Mouse (Mus musculus) gastrocnemius, adult 18-20 months (tissue): Measurements from ENCODE around the gene Igdcc3. TPM values are rescaled to one million over a fixed set of nuclear protein-coding genes. Genes with fewer than 3 reads are reported as not detected.
A peak's percentile ranks its signal among the peaks of the same experiment; 100 is the strongest.
"Not testable (repeated sequence)": the region's sequence is repeated elsewhere in the genome, so short reads cannot be mapped to it uniquely, and the experiment has no call there.

Source experiments
- DNase-seq: peaks from one replicate; pipeline ENCODE4 v3.0.0; 2021; ENCODE audit warnings: low spot score
- total RNA-seq, 2 experiments: library from RNA; stranded (reverse); gene quantifications; 2 replicates each; pipeline ENCODE4 v1.2.3; 2021

Igdcc3 gene
- total RNA-seq, 2 experiments from 2014 or later = 0.21 to 0.32 TPM

DNA sequence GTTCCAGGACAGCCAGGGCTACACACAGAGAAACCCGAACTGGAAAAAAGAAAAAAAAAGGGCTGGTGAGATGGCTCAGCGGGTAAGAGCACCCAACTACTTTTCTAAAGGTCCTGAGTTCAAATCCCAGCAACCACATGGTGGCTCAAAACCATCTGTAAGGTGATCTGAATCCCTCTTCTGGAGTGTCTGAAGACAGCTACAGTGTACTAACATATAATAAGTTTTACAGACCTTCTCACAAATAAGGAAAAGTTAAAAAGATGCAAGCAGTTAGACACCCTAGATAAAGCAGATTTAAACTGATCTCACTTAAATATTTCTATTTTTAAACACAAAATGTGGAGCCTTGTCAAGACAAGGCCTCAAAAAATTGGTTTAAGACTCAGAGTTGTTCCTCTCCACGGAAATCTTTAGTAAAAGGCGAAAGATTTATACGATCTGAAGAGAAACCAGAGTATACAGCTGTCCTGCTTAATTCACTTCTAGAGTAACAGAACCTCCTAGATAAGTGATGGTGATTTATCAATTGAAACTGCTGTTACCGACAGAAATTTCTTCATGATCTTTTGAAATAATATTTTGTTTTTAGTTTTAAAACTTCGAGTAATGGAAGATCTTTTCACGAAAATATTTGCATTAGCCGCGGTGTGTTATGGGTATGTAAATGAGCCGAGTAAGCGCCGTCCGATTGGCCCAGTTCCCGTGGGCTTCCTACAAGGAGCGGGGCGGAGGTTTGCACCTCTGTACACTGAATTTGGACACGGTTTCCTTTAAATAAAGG, 60.6 kb downstream of the Igdcc3 start:
- peak; percentile 92 for DNase-seq

DNA sequence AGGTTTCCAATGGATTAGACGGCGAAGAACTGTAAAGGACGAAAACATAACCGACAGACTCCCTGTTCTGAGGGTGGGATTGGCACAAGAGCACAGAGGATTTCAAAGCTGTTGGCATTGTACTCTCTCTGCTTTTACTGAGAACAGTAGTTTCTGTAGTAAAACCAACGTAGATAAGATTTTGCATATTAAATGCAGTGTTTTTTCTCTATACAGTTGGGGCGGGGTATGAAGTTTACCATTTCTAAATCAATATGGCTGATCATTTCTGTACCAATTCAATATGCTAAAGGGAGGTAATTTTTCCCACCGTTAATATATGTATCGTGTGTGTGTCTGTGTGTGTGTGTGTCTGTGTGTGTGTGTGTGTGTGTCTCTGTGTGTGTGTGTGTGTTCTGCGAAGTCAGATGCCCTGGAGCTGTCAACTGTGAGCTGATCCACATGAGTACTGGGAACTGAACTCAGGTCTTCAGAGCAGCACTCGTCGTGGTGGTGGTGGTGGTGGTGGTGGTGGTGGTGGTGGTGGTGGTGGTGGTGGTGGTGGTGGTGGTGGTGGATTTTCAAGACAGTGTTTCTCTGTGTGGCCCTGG, 61.3 kb downstream of the Igdcc3 start:
- DNase-seq = no peak

DNA sequence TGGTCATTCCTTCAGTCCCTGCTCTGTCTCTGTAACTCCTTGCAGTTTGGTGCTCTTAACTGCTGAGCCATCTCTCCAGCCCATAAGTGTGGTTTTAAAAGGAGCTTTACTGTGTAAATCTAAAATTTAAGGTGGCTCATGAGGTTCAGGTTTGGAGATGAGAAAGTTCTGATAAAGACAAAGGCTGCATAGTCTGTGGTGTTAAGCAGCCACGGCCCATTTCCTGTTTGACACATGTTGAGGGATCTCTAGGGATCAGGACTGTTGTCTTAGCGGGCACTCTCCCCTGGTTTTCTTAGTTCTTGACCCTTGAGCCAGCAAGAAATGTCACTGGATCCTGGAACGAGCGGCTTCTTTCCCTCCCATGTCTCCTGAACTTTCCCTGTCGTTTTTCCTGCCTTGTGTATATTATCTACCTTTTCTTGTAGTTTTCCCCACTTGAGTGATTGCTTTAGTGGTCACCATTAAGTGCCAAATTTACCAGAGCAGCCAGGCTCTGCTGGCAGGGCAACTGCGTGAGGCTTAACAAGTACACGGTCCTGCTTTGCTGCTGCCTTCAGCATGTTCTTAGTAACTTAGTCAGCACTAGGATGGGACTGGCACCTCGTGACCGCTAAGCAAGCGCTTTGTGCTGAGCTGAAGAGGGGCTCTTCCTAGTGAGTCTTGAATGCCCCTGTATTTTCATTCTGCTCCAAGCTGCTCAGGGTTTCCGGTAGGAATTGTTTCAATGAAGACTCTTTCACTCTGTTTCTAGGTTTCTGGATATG, 64.2 kb downstream of the Igdcc3 start:
- no peak for DNase-seq

DNA sequence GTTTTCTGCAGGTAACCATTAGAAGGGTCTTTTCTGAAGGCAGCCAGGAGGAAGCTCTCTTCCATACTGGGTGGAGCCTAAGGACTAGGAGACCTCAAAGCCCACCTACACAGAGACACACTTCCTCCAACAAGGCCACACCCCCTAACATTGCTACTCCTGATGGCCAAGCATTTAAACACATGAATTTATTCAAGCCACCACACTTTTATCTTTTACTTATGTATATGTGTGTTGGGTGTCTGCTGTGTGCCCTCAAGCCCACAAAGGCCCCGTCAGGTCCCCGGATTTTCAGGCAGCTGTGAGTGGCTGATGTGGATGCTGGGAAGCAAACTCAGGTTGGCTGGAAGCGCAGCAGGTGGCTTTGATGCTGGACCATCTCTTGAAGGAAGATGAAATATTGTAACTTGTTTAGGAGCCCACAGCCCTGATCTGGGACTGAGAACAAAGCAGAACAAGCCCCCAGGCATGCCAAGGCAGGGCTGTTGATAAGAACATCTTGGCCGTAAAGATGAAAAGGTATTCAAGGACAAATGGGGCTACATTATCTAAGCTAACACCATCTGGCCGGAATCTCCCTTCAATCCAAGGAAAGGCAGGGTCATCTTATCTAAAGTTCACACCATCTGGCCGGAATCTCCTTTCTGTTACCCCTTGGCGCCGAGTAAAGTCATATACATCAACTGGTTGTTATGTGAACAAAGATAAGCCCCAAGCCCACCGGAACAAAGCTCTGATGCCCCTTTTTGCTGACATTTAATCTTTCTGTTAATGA, 66.2 kb downstream of the Igdcc3 start:
- not testable (repeated sequence) for DNase-seq

DNA sequence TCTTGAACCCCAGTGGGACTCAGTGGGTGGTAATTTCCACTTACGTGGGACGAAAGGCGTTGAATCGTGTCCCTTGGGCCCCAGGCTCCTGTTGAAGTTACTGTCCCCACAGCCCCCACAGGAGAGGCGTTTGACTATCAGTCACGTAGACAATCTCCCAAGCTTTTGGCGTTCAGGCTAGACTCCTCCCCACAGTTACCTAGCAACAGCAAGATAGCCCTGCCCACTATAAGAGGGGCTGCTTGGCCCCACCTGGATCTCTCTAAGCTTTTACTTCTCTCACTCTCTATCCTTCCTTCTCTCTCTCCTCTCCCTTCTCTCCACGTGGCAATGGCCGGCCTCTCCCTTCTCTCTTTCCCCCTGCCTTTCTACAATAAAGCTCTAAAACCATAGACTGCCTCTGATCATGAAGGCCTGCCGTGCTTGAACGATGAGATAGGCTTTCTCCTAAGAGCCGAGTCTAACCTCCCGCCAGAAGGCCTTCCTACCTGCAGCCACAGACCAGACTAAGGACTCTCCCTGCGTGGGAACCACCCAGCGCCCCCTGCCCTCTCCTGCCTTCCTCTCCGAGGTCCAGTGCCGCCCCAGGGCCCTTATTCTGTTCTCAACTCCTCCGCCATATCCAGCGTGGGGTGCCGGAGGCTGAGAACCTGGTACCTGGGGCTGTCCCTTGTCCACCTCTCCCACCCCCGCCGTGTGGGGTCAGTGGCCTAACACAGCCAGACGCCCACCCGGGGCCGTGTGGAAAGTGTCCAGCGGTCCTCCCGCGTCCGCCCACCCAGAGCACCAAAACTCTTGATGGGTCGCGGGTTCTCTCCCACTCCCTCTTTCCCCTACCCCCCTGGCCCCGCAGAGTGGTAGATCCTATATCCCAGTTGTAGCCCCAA, 67.5 kb downstream of the Igdcc3 start:
- DNase-seq = no peak

DNA sequence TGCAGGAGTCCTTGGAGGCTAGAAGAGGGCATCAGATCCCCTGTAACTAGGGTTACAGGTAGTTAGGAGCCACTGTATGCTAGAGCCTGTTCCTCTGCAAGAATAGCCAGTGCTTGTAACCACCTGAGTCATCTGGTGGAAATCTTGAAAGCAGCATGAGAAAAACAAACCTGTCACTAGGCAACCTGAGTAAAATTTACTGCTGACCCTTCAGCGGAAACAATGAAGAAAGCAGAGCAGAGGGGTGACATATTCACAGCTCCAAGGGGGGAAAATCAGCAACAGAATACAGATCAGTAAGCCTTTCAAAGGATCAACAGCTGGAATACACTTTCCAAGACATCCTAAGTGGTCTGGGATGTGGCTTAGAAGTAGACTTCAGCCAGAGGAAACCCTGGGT, 70.6 kb downstream of the Igdcc3 start:
- no peak for DNase-seq

DNA sequence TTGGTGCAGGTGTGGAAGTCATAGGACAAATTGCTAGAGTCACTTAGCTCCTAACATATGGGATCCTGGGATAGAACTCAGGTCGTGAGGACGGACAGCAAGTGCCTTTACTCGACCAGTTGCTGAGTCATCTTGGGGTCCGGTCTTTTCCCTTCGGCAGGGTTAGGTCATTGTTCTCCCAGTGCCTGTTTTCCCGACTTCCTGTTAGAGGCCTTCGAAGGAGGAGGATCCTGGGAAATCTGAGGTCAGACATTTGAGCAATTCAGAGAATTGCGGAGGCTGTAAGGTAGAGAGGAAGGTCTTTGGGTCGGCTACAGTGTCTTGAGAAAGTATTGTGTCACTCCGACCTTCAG, 73.4 kb downstream of the Igdcc3 start:
- DNase-seq = no peak

DNA sequence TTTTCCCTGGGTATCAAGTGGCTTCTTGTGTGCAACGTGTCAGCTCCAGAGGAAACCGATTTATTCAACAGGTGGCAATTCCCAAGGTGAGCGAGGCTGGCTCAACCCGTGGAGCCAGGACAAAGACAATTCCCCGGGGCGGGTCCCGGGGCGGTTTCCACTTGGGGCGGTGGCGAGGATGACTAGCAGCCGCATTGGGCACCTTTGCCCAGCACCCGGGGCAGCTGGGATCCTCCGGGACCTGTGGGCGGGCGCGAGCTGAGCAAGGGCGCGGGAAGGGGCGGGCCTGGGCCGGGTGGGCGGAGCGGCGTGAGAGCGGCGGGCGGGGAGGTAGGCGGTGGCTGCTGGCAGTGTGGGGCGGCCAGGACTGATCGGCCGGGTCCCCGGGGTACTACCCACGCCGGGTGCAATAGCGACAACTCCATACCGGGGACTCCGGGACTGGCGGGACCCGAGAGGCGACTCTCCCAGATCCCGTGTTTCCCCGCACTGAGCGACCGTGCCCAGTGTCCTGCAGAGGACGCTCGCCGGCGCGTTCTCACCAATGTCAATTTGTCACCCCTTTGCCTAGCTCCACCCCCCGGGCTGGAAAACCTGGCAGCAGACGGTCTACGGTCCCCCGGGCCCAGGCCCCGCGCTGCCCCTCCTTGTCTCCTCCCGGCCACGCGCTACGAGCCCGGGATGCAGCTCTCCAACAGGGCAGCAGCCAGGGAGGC, 73.9 kb downstream of the Igdcc3 start:
- DNase-seq = peak; percentile 92

DNA sequence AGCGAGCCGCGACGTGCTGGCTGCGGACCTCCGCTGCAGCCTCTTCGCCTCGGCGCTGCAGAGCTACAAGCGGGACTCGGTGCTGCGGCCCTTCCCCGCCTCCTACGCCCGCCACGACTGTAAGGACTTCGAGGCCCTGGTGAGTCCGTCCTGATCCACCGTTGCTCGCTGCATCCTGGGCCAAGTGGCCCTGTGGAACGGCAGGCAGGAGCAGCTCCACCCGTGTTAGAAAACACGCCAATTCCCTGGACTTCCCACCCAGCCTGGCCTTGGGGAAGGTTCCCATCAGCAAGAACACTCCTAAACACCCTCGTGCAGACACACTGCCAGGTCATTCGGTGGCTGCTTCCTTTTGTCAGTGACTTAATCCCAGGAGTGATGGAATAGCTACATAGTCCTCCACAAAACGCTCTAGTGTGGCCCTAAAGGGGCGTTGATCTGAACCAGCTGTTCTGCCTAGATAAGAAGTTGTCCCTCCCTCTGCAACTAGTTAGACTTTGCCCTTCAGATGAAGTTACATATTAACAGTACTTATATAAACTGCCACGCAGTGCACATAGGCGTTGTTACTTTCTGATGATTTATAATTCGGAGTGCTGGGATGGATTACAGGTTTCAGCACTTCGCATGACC, 74.6 kb downstream of the Igdcc3 start:
- no peak for DNase-seq

DNA sequence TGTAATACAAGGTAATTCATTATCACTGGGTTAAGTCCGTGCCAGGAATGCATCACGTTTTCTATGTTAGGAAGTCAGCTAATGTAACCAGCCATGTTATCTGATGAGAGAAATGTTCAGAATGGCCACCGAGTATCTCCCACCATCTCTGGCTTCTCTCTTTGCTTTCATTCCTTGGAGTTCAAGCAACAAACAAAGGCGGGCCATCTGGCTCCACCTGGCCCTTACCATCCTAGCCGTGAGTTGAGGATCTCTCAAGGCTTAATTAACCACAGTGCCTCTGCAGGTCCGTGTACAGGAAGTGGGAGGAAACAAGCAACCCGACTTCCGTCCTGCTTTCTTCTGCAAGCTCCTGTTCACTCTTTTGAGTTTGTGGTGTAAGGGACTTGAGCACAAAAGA, 76.0 kb downstream of the Igdcc3 start:
- no peak for DNase-seq

DNA sequence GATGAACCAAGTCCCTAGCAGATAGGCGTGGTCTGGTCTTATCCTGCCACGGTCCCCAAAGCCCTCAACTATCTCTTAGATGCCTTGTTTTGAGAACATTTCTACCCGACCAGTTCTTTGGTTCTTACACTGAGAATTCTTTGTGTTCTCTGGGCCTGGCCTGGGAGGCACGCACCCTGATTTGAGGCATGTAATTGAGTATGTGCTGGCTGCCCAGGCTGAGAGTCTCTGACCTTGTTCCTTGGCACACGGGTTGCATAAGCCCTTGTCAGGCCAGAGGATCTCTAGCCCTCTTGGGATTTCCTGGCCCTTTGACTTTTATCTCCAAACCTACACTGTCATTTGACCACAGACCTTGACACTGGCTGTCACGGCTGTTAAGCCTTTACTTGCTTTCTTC, 76.7 kb downstream of the Igdcc3 start:
- peak; percentile 57 for DNase-seq

DNA sequence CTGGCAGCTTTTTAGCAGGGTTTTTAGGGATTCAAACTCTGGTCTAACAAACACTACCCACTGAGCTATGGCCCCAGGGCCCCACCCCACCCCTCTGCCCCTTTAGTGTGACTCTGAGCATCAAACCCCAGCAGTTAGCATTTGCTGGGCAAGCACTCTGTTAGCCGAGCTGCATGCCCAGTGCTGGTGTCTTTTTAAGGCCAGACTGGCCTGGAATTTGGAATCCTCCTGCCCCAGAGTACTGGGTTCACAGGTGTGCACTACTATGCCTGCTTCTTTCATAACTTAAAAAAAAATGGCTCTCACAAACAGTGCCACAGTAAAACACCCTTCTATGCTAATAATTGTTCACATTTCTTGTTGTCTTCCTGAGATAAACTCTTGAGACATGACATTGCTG, 77.9 kb downstream of the Igdcc3 start:
- no peak for DNase-seq

DNA sequence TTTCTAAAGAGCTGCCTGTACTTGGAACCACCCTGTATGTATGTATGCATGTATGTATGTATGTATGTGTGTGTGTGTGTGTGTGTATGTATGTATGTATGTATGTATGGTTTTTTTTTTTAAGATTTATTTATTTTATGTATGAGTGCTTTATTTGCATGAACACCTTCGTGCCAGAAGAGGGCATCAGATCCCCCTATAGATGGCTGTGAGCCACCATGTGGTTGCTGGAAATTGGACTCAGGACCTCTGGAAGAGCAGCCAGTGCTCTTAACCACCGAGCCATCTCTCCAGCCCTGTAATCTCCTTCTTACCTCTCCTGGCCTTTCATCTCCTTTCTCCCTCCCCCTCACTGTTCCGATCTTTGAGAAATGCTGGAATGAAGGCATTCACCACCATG, 79.4 kb downstream of the Igdcc3 start:
- not testable (repeated sequence) for DNase-seq

DNA sequence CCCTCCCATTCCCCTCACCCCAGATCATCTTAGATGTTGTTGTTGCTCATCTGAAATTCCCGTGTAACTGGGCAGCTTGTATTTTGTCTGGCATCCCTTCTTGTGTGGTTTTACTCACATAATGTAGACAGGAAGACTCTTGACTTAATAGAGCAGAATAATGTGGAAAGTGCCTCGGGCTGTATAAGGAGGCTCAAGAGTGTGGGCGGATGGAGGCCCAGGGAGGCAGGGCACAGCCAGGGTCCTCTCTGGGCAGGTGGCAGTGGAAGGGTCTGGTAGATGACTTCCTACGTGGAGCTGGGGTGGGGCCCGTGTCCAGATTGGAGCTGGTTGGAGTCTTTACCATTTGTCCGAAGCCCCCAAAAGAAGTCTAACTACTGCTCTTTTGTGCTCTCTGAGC, 82.9 kb downstream of the Igdcc3 start:
- DNase-seq = no peak

DNA sequence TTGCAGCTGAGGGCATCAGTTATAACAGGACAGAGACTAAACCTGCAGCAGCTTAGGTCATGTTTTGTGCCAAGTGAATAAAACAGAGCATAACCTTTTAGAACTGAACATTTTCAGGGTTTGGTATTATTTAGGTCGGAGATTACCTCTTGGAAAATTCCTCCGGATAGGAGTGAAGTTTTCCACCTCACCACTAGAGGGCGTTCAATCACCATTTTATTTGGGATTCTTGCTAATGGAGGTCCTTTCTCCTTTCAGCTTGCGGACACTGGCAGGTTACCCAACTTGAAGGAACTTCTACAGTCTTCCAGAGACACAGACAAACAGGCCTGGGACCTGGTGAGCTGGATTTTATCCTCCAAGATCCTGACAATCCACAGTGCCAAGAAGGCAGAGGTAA, 84.8 kb downstream of the Igdcc3 start:
- peak; percentile 58 for DNase-seq

DNA sequence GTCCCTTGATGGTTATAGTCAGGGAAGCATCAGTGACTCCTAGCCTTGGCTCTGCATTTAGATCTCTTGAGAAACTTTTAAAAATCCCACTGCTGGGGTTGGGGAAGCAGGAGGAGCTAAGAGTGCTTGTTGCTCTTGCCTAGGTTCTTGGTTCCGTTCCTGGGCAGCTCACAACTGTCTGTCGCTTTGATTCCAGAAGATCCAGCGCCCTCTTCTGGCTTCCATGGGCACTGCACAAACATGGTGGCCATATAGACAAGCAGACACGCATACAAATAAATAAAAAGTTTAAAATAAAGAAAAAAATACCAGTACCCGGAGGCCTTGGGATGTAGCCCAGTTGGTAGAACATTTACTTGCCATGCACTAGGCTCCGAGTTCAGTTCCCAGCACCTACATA, 89.3 kb downstream of the Igdcc3 start:
- DNase-seq = no peak

DNA sequence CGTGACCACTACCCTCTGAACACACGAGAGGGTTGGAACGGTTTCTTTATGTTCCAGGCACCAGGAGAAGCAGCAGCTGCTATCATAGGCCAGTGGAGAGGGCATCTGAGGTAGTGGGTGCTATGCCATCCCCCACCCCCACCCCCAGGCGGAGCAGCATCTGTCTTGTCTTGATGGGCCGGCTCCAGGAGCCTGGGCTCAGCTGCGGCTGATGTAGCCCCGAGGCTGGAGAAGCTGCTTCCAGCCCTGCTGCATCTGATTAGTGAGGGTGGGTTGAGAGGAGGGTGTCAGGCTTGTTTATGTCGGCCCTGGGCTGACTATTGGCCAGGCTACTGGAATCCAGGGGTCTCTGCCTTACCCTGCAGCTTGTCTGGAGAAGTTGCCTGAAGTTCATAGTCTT, 90.3 kb downstream of the Igdcc3 start:
- no peak for DNase-seq

DNA sequence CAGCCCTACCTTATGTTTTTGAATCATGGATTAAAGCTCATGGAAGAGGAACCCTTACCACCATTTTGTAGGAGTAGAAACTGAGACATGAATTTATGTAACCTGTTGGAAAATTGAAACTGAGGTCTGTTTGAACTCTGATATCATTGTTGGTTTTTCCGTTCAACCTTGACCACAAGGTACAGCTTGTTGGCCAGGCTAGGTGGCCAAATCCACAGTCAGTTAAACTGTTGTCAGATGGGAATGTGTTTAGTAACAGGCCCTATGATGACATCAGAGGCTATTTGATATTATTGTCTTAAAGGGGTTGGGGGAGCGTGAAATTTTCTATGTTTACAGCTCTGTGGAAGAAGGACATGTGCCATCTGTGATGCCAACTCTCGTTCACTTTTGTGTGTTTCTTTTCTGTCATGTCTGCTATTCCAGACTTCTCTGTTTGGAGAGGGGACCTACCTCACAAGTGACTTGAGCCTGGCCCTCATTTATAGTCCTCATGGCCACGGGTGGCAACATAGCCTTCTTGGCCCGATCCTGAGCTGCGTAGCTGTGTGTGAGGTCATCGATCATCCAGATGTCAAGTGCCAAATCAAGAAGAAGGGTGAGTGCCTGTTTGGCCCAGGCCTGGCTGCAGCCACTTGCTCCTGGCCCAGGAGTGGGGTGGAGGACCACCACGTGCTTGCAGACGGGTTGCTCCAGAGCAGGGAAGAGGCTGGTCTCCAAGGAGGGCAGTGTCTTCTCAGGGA, 92.4 kb downstream of the Igdcc3 start:
- DNase-seq = no peak

DNA sequence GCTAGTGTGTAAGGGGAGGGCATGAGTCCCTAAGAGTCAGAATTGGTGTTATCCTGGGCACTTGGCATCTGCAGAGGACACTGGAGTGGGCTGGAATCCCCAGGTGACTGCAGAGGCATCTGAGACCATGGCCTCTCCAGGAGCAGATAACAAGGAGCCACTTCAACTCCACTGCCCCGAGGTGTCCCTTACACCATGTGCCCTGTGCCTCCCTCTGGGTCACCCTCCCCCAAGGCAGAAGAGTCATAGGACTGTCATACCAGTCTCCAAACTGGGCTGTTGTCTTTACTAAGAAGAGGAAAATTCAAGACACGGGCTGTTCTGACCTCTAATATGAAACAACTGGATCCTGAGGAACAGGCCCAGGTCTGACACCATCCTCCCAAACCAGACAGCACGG, 93.7 kb downstream of the Igdcc3 start:
- DNase-seq = no peak
